Mouse (Mus musculus) testis, adult 2 months (tissue): ENCODE measurements around the gene Hist1h1d.

Experiments
- CTCF ChIP-seq: fragments of 200-500 bp; IDR thresholded peaks from 2 replicates; pipeline ENCODE4 v1.5.1; 2012; ENCODE audit warnings: low read depth, mild to moderate bottlenecking, inconsistent platforms, low read length, moderate library complexity; ENCODE audit not compliant: control insufficient read depth, insufficient read depth, insufficient replicate concordance
- POLR2A ChIP-seq: fragments of 200-500 bp; IDR thresholded peaks from 2 replicates; pipeline ENCODE4 v1.6.1; 2012; ENCODE audit warnings: low read depth, mild to moderate bottlenecking, inconsistent platforms, low read length, moderate library complexity; ENCODE audit not compliant: control insufficient read depth

DNA sequence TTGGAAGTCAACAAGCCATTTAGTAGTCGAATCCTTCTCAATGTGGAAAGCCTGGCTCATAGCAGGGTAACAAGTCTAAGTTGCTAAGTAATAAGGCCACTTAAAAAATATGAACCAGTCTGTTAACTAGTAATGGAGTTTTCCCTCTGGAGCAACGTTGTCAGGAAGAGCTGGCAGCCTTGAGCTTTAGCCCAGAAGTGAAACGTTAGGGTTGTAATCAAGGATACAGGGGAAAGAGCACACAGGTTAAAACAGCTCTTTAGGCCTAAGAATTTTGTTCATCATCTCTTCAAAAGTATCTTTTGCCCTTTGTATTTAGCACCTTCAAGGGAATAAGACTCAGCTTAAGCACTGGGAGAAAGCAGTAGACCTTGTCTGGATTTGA lies 2.3 kb upstream of the Hist1h1d start:
- TF ChIP-seq CTCF (no peak), POLR2A (no peak)
